Mouse (Mus musculus) adrenal gland, adult 8-10 months (tissue): ENCODE results near the gene Adora2a. TPM values are rescaled to one million over a fixed set of nuclear protein-coding genes. Genes with fewer than 3 reads are reported as not detected.
"Not testable (repeated sequence)": the region's sequence is repeated elsewhere in the genome, so short reads cannot be mapped to it uniquely, and the experiment has no call there.

Source experiments
- DNase-seq: peaks from one replicate; pipeline ENCODE4 v3.0.0; 2022
- total RNA-seq, 4 experiments: library from RNA; stranded (reverse); gene quantifications; 2 replicates each; pipeline ENCODE4 v1.2.4; 2022

Gene Adora2a
- total RNA-seq, 4 experiments from 2014 or later = 1.6 to 5.2 (median 2.4) TPM

- DNase-seq = no peak
Observed at GRCm38 (mm10) chr10:75314190-75314980, 2.3 kb upstream of the Adora2a start.

DNA sequence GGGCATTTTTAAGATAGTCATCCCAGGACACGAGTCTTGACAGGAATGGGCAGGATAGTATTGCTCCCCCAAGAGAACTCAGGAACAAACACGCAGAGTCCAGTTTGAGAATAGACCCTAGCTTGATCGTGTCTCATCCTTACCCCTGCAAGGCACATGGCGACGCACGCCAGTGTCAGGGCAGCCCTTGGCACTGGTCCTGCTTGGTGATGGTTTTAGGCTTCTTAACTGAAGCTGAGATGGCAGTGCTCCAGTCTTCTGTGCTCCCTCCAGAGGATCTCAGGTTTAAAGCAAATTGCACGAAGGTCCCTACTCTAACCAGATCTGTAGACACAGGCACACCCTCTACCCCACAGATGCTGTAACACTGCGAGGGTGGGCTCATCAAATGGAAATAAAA, 921 bp upstream of the Adora2a start:
- no peak for DNase-seq

DNA sequence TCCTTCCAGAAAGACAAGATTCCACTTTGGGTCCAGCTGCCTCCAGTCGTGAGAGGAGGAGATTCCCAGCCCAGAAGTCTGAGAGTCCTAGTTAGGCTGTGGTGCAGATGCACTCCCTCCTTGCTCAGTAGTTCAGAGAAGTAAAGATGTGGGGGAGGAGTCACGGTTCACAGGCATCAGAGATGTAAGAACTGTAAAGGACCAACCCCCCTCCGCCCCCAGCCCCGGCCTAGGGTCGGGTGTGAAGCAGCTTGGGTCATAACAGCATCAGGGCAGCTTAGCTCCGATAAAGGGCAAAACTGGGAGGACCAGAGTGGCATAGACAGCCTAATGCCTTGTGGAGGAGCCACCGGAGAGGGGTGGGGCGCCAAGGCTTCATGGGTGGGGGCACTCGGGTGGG, 205 bp upstream of the Adora2a start:
- DNase-seq = no peak

GRCm38 (mm10) chr10:75316908-75317761, 458 bp downstream of the Adora2a start:
- DNase-seq = no peak

GRCm38 (mm10) chr10:75318206-75318605, 1.5 kb downstream of the Adora2a start:
- DNase-seq = no peak

- no peak for DNase-seq
Observed at GRCm38 (mm10) chr10:75320321-75320720, 3.6 kb downstream of the Adora2a start.

DNA sequence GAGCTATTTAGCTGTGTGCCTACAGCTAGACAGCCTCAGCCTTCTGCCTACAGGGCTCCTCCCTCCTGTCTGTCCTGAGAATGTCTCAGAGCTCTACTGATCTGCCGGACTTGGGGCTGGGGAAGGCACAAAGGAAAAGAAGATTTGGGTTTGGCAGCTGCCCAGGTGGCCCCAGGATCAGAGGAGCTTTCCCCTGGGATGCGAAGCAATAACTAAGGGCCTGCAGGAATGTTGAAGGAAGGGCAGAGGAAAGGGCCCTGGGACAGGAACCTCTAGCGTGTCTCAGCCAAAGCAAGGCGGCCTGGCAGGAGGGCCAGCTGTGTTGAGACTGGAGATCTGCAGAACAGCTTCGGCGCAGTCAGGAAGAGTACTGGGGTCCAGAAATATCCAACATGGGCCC, 6.3 kb downstream of the Adora2a start:
- DNase-seq = no peak

DNA sequence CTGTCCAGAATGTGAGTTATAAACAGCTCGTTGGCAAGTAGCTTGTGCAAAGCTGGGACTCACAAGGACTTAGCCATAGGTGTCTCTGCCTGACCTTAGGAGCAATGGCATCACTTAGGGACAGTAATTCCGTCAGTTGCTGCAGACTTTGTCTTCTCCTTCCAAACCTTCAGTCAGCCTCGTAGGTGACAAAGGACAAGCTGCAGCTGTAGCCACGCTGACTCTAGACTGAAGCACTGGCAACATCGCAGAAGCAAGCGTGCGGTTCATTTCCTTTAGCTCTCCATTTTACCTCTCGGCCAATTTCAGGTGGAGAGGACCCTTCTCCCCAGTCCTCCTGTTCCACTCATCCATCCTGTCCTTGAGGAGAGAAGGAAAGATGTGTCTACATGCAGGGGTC, 7.3 kb downstream of the Adora2a start:
- no peak for DNase-seq

DNA sequence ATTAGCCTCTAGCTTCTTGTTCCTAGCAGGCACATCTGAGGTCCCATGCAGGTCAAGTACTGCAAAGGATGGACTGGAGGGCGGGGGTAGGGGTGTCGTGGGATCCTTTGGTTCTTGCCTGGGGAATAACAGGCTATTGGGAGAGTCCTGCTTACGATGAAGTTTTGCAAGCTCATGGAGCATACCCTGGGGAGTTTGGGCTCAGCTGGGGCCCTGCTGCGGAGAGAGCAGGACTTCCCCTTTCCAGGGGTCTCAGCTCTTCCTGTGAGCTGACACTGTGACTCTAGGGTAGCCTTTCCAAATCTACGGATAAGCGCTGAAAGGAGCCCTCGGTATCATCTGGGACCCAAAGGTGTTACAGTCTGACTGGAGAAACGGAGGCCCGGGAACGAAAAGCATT, 7.7 kb downstream of the Adora2a start:
- DNase-seq = no peak

GRCm38 (mm10) chr10:75325821-75326220, 9.1 kb downstream of the Adora2a start:
- DNase-seq = no peak

DNA sequence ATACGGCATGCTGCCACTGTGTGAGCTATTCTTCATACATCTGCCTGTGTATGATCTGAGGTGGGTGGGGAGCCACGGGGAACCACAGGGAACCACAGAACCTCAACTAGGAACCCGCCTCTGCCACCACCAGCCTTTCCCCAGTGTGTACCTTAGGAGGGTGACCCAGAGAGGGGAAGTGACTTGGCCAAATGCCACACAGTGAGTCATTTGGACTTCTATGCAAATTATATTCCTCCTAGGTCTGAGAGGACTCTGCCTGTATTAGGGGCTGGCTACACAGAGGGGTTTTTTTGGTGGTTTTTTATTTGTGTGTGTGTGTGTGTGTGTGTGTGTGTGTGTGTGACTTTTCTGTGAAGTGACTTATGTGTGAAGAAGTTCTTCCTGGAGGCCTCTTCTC, 9.9 kb downstream of the Adora2a start:
- no peak for DNase-seq

DNA sequence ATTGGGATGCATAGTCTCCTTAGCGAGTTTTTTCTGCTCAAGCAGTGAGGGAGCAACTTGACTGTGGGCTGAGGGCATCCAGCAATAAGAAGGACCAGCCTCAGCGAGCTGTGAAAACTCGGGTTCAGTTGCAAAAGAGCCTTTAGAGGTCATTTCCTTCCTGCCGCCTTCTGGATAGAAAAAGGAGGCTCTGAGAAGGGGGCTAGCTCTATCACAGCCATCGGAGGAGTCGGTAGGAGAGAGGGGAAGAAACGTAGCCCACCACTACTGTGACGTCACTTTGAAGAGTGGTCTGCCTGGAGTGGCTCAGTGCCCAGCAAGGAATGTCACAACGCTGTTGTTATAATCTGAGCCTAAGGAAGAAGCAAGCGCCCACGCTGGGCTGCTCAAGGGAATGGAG, 10.4 kb downstream of the Adora2a start:
- no peak for DNase-seq

DNA sequence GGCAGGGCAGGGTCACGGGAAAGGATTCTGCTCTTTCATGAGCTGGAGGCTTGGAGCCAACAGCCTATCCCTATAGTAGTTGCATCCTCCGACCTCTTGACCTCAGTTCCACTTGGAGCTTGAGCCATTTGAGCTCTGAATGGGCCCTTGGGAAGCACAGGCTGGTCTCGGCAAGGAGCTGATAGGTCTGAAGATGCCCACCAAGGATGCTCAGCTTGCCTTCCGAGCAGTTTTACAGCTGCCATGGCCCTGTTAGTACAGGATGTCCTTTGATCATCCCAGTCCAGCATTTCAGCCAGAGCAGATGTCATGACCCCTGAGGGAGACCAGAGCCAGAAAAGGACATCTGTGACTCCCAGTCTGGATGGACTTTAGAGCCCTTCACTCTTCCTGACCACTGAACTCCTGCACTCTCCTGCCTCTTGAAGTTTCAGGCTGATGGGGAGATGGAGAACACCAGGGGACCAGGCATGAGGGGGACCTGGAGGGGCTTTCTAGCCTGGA, 11.6 kb downstream of the Adora2a start:
- no peak for DNase-seq

DNA sequence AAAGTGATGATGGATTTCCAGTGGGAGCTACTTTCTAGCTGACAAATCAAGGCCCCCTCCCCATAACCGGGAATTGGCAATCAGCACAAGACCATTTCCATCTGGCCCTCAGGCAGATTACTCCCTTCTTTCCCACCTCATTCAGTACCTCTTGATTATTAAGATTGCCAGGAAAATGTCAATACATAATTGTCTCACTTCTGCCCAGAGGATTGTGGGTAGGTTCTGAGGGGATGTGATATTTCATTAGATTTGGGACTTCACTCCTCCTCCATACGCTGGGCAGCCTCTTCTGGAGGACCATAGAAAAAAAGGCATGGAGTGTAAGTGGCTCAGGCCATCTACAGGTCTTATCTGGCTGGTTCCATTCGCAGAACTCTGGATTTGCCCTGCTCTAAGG, 15.6 kb downstream of the Adora2a start:
- no peak for DNase-seq

GRCm38 (mm10) chr10:75333176-75333776, 16.6 kb downstream of the Adora2a start:
- DNase-seq = no peak

GRCm38 (mm10) chr10:75334175-75334574, 17.5 kb downstream of the Adora2a start:
- DNase-seq = no peak

GRCm38 (mm10) chr10:75335075-75335474, 18.4 kb downstream of the Adora2a start:
- no peak for DNase-seq

DNA sequence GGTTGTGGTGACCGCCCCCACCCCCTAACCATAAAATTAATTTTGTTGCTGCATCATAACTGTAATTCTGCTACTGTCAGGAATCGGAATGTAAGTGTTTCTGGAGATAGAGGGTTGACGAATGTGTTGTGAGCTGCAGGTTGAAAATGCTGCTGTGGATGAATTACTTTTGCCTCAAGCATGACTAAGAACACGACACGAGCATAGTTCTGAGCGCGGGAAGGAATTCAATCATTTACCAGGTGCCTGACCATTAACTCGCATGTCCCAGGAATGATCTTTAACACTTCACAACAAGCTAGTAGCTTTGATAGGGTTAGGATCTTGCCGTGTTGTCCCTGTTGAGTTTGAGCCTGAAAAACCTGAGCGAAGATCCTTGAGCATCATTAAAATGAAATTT, 20.6 kb downstream of the Adora2a start:
- DNase-seq = no peak

DNA sequence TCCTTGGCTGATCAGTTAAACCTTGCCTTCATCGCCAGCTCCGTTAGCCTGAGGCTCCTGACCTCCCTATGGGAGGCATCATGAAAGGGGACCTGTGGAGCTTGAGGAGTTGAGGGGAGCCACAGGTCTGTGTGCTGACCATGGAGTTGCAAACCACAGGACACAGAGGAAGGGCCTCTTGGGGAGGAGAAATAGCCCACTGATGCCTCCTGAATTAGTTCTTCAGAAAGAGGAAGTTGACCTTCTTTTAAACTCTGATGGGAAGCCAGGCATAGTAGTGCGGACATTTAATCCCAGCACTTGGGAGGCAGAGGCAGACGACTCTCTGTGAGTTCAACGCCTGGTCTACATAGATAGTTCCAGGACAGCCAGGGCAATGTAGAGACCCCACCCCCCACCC, 22.2 kb downstream of the Adora2a start:
- DNase-seq = no peak

- DNase-seq = no peak
Observed at GRCm38 (mm10) chr10:75339377-75339776, 22.7 kb downstream of the Adora2a start.

GRCm38 (mm10) chr10:75341936-75342335, 25.3 kb downstream of the Adora2a start:
- DNase-seq = no peak

DNA sequence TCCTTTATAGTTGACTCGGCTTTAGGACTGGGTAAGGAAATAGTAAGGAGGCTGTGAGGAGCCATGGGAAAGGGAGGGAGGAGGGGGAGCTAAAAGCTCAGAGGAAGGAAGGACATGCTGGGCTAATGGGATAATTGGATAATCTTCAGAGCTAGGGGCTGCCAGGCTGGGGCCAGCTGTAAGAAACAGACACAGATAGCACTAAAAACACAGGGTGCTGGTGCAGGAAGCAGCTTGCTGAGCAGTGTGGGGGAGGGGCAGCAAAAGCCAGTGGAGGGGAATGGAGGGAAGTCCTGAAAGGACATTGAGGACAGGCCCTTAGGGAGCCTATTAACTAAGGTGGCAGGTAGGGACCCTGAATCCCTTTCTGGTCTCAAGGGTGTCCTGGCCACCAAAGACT, 27.9 kb downstream of the Adora2a start:
- DNase-seq = not testable (repeated sequence)

DNA sequence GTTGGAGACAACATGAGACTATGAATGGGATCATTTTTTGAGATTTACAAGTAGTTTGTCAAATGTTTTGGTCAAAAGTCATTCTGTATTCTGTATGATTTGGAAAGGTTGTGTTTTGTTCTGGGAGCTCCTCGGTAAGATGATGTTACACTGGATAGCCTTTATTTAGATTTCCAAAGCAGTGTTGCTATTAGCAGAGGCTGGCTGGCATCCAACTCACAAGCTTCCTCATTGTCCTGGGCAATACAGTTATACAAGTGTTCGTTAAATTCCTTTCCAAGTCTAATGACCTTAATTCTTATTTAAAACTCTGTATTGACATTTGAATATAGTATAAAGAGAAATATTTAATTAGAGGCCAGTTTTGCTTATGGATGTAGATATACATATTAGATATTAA, 28.6 kb downstream of the Adora2a start:
- DNase-seq = no peak
